Comparison of ENCODE assay signal across 10 mouse cellular contexts in the genomic region with DNA sequence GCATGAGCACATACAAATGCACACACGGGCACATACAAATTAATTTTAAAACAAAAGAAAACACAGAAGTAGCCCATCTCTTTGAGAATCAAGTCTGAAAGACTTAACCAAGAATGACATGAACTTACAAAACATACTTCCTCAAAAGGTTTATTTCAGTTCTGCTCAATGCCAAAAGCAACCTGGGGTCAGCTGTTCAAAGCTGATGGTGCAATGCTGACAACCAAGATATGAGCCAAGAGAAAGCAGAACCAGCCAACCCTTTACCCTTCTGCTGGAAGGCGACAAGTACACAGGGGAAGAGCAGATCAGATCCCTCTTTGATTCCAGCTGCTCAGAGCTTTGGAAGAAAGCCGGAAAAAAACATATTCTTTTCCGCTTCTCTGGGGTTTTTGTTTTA. TPM values are rescaled to one million over a fixed set of nuclear protein-coding genes. Genes with fewer than 3 reads are reported as not detected.
DNase-seq lines count a peak whose midpoint lies in the region; ATAC-seq and TF ChIP-seq lines count a peak whose summit lies in the region.
"Had no signal": no experiment of that assay in that cellular context is flagged by ENCODE, and none has a peak within 500 bp of the region (broad histone marks: within the 10 kb centered on the region; RNA-seq: fewer than 3 reads in every experiment).

No protein-coding gene starts in this region.

- no peaks in the 10 kb centered on the region for H3K9me3 ChIP-seq in hindbrain, postnatal 0 days (ENCODE audit: low read length)
- no peaks in the 10 kb centered on the region for H3K9me3 ChIP-seq in limb, embryonic 10.5 days (replicated peaks)
- no peaks in the 10 kb centered on the region for H3K9me3 ChIP-seq in hindbrain, embryonic 13.5 days
- H3K9me3 ChIP-seq: embryonic facial prominence, embryonic 15.5 days had no signal

- peak overlapping the region; percentile 14; the same call in 1 of the 2 replicates for H3K4me3 ChIP-seq in gastrocnemius, adult 2 months
- no peak overlapping the region for H3K4me3 ChIP-seq in hindbrain, postnatal 0 days (ENCODE audit: low read length)
- H3K4me3 ChIP-seq in limb, embryonic 10.5 days = no peak overlapping the region
- no peak overlapping the region for H3K4me3 ChIP-seq in hindbrain, embryonic 13.5 days
- H3K4me3 ChIP-seq: embryonic facial prominence, embryonic 15.5 days had no signal

- H3K4me2 ChIP-seq in hindbrain, postnatal 0 days (ENCODE audit: low read depth, low read length) = no peak overlapping the region
- no peak overlapping the region for H3K4me2 ChIP-seq in hindbrain, embryonic 13.5 days
- H3K4me2 ChIP-seq: embryonic facial prominence, embryonic 15.5 days had no signal

- peak; percentile 85 for ATAC-seq in granulocyte monocyte progenitor cell, adult 5-6 weeks (replicated peaks; ENCODE audit: poor library complexity, severe bottlenecking)
- no peak for ATAC-seq in hindbrain, postnatal 0 days
- ATAC-seq in hindbrain, embryonic 13.5 days (ENCODE audit: low FRiP score) = no peak

- H3K9ac ChIP-seq in hindbrain, postnatal 0 days (replicated peaks; ENCODE audit: low read length) = no peak overlapping the region
- no peak overlapping the region for H3K9ac ChIP-seq in hindbrain, embryonic 13.5 days
- H3K9ac ChIP-seq: embryonic facial prominence, embryonic 15.5 days; liver, embryonic 14.5 days had no signal

- peak; percentile 49 for DNase-seq in gastrocnemius, adult 2 months
- no peak for DNase-seq in gastrocnemius, postnatal 4 days (ENCODE audit: low spot score in 2 of 2)
- peak; percentile 57 to 63 for DNase-seq in B cell, adult 2 months
- peak; percentile 79 for DNase-seq in lung, postnatal 36 days
- no peak for DNase-seq in hindbrain, postnatal 0 days (ENCODE audit: low spot score)
- no peak for DNase-seq in limb, embryonic 10.5 days (ENCODE audit: low spot score)

- intact Hi-C loops in gastrocnemius, adult 2 months (cut with DNase I) = no loop called here

- WGBS in hindbrain, postnatal 0 days = 86% methylated on average over 4 of the region's 4 CpGs
- WGBS in limb, embryonic 10.5 days = 94% methylated on average over 4 of the region's 4 CpGs
- 95% methylated on average over 4 of the region's 4 CpGs for WGBS in hindbrain, embryonic 13.5 days

- peak overlapping the region; percentile 85 for H3K27ac ChIP-seq in gastrocnemius, adult 2 months
- H3K27ac ChIP-seq in hindbrain, postnatal 0 days = no peak overlapping the region
- H3K27ac ChIP-seq in limb, embryonic 10.5 days = no peak overlapping the region
- no peak overlapping the region for H3K27ac ChIP-seq in hindbrain, embryonic 13.5 days
- H3K27ac ChIP-seq: embryonic facial prominence, embryonic 15.5 days; liver, embryonic 14.5 days had no signal

- H3K4me1 ChIP-seq in hindbrain, postnatal 0 days (ENCODE audit: insufficient read depth, low read length) = no peaks in the 10 kb centered on the region
- no peaks in the 10 kb centered on the region for H3K4me1 ChIP-seq in limb, embryonic 10.5 days
- H3K4me1 ChIP-seq in hindbrain, embryonic 13.5 days (replicated peaks) = no peaks in the 10 kb centered on the region
- H3K4me1 ChIP-seq: embryonic facial prominence, embryonic 15.5 days had no signal

- no peaks in the 10 kb centered on the region for H3K36me3 ChIP-seq in hindbrain, postnatal 0 days (ENCODE audit: insufficient read depth, low read length)
- H3K36me3 ChIP-seq in limb, embryonic 10.5 days = peaks cover 59% of the 10 kb centered on the region
- H3K36me3 ChIP-seq in hindbrain, embryonic 13.5 days = peaks cover 9% of the 10 kb centered on the region

- no peaks in the 10 kb centered on the region for H3K27me3 ChIP-seq in hindbrain, postnatal 0 days (ENCODE audit: insufficient read depth, low read length)
- H3K27me3 ChIP-seq in limb, embryonic 10.5 days (ENCODE audit: low read depth, poor library complexity, severe bottlenecking) = no peaks in the 10 kb centered on the region
- no peaks in the 10 kb centered on the region for H3K27me3 ChIP-seq in hindbrain, embryonic 13.5 days
- H3K27me3 ChIP-seq: embryonic facial prominence, embryonic 15.5 days had no signal

- TF ChIP-seq CTCF in gastrocnemius, adult 2 months (IDR thresholded peaks at IDR 0.05) = no peak
- no peak for TF ChIP-seq CTCF in hindbrain, postnatal 0 days (IDR thresholded peaks at IDR 0.05; ENCODE audit: low read depth)

RNA-seq across cellular contexts. Expression of gene Ube2l3, which starts 21.1 kb away (rescaled TPM):
- 100 to 1,000 TPM; 143 to 150 TPM for total RNA-seq in gastrocnemius, adult 2 months (2021)
- total RNA-seq in gastrocnemius, postnatal 4 days (2021) = 100 to 1,000 TPM; 166 to 178 TPM
- total RNA-seq in granulocyte monocyte progenitor cell, adult 5-6 weeks (2014; fragmentation: Nextera tagmentation) = 213 and 244 TPM in 2 replicates
- 110 and 124 TPM in 2 replicates for total RNA-seq in granulocyte monocyte progenitor cell, adult 5-6 weeks (2017)
- 82.7 and 93.6 TPM in 2 replicates for total RNA-seq in hindbrain, postnatal 0 days (2014; rRNA removed)
- polyA plus RNA-seq in hindbrain, postnatal 0 days (2015; fragmentation: Nextera tagmentation; extraction: Ambion mirVana) = 325 and 326 TPM in 2 replicates
- 432 and 433 TPM in 2 replicates for polyA plus RNA-seq in limb, embryonic 10.5 days (2016; fragmentation: Nextera tagmentation; extraction: Ambion mirVana)
- 313 and 319 TPM in 2 replicates for polyA plus RNA-seq in hindbrain, embryonic 13.5 days (2015; fragmentation: Nextera tagmentation; extraction: Ambion mirVana)

RNA-seq across cellular contexts. Expression of gene Rimbp3, which starts 27.0 kb away (rescaled TPM):
- total RNA-seq in gastrocnemius, adult 2 months (2021) = under 1 TPM in 1 of 2 experiments, not detected in 1; 0.05 TPM
- total RNA-seq in gastrocnemius, postnatal 4 days (2021) = under 1 TPM; 0.22 to 0.29 TPM
- 0.92 and 1.6 TPM in 2 replicates for total RNA-seq in granulocyte monocyte progenitor cell, adult 5-6 weeks (2014; fragmentation: Nextera tagmentation)
- total RNA-seq in granulocyte monocyte progenitor cell, adult 5-6 weeks (2017) = 0.34 and 0.88 TPM in 2 replicates
- total RNA-seq in hindbrain, postnatal 0 days (2014; rRNA removed) = 1.9 and 4.3 TPM in 2 replicates
- polyA plus RNA-seq in hindbrain, postnatal 0 days (2015; fragmentation: Nextera tagmentation; extraction: Ambion mirVana) = 1.0 and 1.3 TPM in 2 replicates
- 0.18 and 0.49 TPM in 2 replicates for polyA plus RNA-seq in limb, embryonic 10.5 days (2016; fragmentation: Nextera tagmentation; extraction: Ambion mirVana)
- polyA plus RNA-seq in hindbrain, embryonic 13.5 days (2015; fragmentation: Nextera tagmentation; extraction: Ambion mirVana) = 1.8 and 1.9 TPM in 2 replicates

RNA-seq across cellular contexts. Expression of gene Ccdc116, which starts 34.4 kb away (rescaled TPM):
- under 1 TPM in 1 of 2 experiments, not detected in 1; 0.11 TPM for total RNA-seq in gastrocnemius, adult 2 months (2021)
- 1 to 10 TPM in 1 of 2 experiments, under 1 TPM in 1; 0.26 to 1.6 TPM for total RNA-seq in gastrocnemius, postnatal 4 days (2021)
- 3.7 and 7.8 TPM in 2 replicates for total RNA-seq in granulocyte monocyte progenitor cell, adult 5-6 weeks (2014; fragmentation: Nextera tagmentation)
- 1.0 and 3.0 TPM in 2 replicates for total RNA-seq in granulocyte monocyte progenitor cell, adult 5-6 weeks (2017)
- 7.2 and 8.8 TPM in 2 replicates for total RNA-seq in hindbrain, postnatal 0 days (2014; rRNA removed)
- 2.8 and 3.5 TPM in 2 replicates for polyA plus RNA-seq in hindbrain, postnatal 0 days (2015; fragmentation: Nextera tagmentation; extraction: Ambion mirVana)
- polyA plus RNA-seq in limb, embryonic 10.5 days (2016; fragmentation: Nextera tagmentation; extraction: Ambion mirVana) = 0.40 and 0.63 TPM in 2 replicates
- polyA plus RNA-seq in hindbrain, embryonic 13.5 days (2015; fragmentation: Nextera tagmentation; extraction: Ambion mirVana) = 1.5 and 2.2 TPM in 2 replicates

RNA-seq across cellular contexts. Expression of gene Ydjc, which starts 37.0 kb away (rescaled TPM):
- under 1 TPM in 1 of 2 experiments, not detected in 1; 0.31 TPM for total RNA-seq in gastrocnemius, adult 2 months (2021)
- total RNA-seq in gastrocnemius, postnatal 4 days (2021) = 1 to 10 TPM in 1 of 2 experiments, under 1 TPM in 1; 0.61 to 1.1 TPM
- total RNA-seq in granulocyte monocyte progenitor cell, adult 5-6 weeks (2014; fragmentation: Nextera tagmentation) = 19.4 and 28.6 TPM in 2 replicates
- total RNA-seq in granulocyte monocyte progenitor cell, adult 5-6 weeks (2017) = 26.5 and 41.3 TPM in 2 replicates
- total RNA-seq in hindbrain, postnatal 0 days (2014; rRNA removed) = 72.4 and 78.5 TPM in 2 replicates
- polyA plus RNA-seq in hindbrain, postnatal 0 days (2015; fragmentation: Nextera tagmentation; extraction: Ambion mirVana) = 41.3 and 43.9 TPM in 2 replicates
- polyA plus RNA-seq in limb, embryonic 10.5 days (2016; fragmentation: Nextera tagmentation; extraction: Ambion mirVana) = 4.1 and 7.0 TPM in 2 replicates
- 32.9 and 34.0 TPM in 2 replicates for polyA plus RNA-seq in hindbrain, embryonic 13.5 days (2015; fragmentation: Nextera tagmentation; extraction: Ambion mirVana)

RNA-seq across cellular contexts. Expression of gene Sdf2l1, which starts 49.2 kb away (rescaled TPM):
- total RNA-seq in gastrocnemius, adult 2 months (2021) = 1 to 10 TPM; 4.3 to 8.0 TPM
- 1 to 10 TPM; 8.0 to 10.0 TPM for total RNA-seq in gastrocnemius, postnatal 4 days (2021)
- total RNA-seq in granulocyte monocyte progenitor cell, adult 5-6 weeks (2014; fragmentation: Nextera tagmentation) = 163 and 168 TPM in 2 replicates
- 202 and 226 TPM in 2 replicates for total RNA-seq in granulocyte monocyte progenitor cell, adult 5-6 weeks (2017)
- 15.3 and 20.9 TPM in 2 replicates for total RNA-seq in hindbrain, postnatal 0 days (2014; rRNA removed)
- polyA plus RNA-seq in hindbrain, postnatal 0 days (2015; fragmentation: Nextera tagmentation; extraction: Ambion mirVana) = 18.4 and 19.7 TPM in 2 replicates
- polyA plus RNA-seq in limb, embryonic 10.5 days (2016; fragmentation: Nextera tagmentation; extraction: Ambion mirVana) = 87.4 and 114 TPM in 2 replicates
- 37.8 and 43.4 TPM in 2 replicates for polyA plus RNA-seq in hindbrain, embryonic 13.5 days (2015; fragmentation: Nextera tagmentation; extraction: Ambion mirVana)

Comparison
In these comparisons a context has a peak if more than half of its experiments do, and no peak if none do; other contexts are left out.
1. DNase-seq: peak in gastrocnemius, adult 2 months (single experiment), B cell, adult 2 months (2 of 2) and lung, postnatal 36 days (single experiment); none in gastrocnemius, postnatal 4 days (0 of 2), hindbrain, postnatal 0 days (single experiment) and limb, embryonic 10.5 days (single experiment).